Mouse (Mus musculus) lung, embryonic 16.5 days (tissue): ENCODE results near the gene Tprg. TPM values are rescaled to one million over a fixed set of nuclear protein-coding genes. Genes with fewer than 3 reads are reported as not detected.

ENCODE experiments used
- ATAC-seq: fragments of 200-750 bp; cut with Nextera tagmentation; 2 replicates; pipeline ENCODE4 v1.8.0; 2017; ENCODE audit warnings: low read depth, mild to moderate bottlenecking, moderate library complexity
- H3K27ac ChIP-seq: fragments of 300-500 bp; sonication (generic); 2 replicates; pipeline ENCODE4 v1.5.1; 2014; ENCODE audit warnings: mild to moderate bottlenecking, control low read depth, low read length
- H3K27me3 ChIP-seq: fragments of 300-500 bp; sonication (generic); 2 replicates; pipeline ENCODE4 v1.6.1; 2014; ENCODE audit warnings: low read depth, low read length, mixed read lengths; ENCODE audit not compliant: control insufficient read depth, insufficient read depth
- H3K36me3 ChIP-seq: fragments of 300-500 bp; sonication (generic); 2 replicates; pipeline ENCODE4 v1.6.1; 2014; ENCODE audit warnings: low read length; ENCODE audit not compliant: control insufficient read depth, insufficient read depth
- H3K4me1 ChIP-seq: fragments of 300-500 bp; sonication (generic); replicated peaks from 2 replicates; pipeline ENCODE4 v1.6.1; 2014; ENCODE audit warnings: low read length, mixed read lengths; ENCODE audit not compliant: control insufficient read depth, insufficient read depth
- H3K4me2 ChIP-seq: fragments of 300-500 bp; sonication (generic); 2 replicates; pipeline ENCODE4 v1.6.1; 2014; ENCODE audit warnings: low read depth, low read length, control low read depth
- H3K4me3 ChIP-seq: fragments of 300-500 bp; sonication (generic); 2 replicates; pipeline ENCODE4 v1.5.1; 2014; ENCODE audit warnings: mild to moderate bottlenecking, low read length, control low read depth
- H3K9ac ChIP-seq: fragments of 300-500 bp; sonication (generic); 2 replicates; pipeline ENCODE4 v1.6.1; 2014; ENCODE audit warnings: low read length, control low read depth
- H3K9me3 ChIP-seq: fragments of 300-500 bp; sonication (generic); 2 replicates; pipeline ENCODE4 v1.6.1; 2016; ENCODE audit warnings: low read length; ENCODE audit not compliant: control insufficient read depth
- WGBS: fragments of 180-500 bp; shearing (Covaris S2); extraction: QIAGEN DNeasy Blood & Tissue Kit; methylation state at CpG from one replicate; pipeline ENCODE4 v1.1.7; 2014; 5-methylcytosine and 5-hydroxymethylcytosine counted together
- polyA plus RNA-seq: library from polyadenylated mRNA; unstranded; fragments of >200 nt; fragmentation: Nextera tagmentation; extraction: Ambion mirVana; gene quantifications from 2 replicates; pipeline ENCODE4 v1.2.1, GENCODE M21; 2015

The Tprg gene
- polyA plus RNA-seq, 1 experiment from 2014 or later: 0.19 TPM

- Histone ChIP-seq H3K4me3 (no peak overlapping the region), H3K4me2 (no peak overlapping the region), H3K9me3 (no peaks in the 10 kb centered on the region), H3K4me1 (peaks cover 5% of the 10 kb centered on the region; the same call in 1 of the 2 replicates), H3K36me3 (no peaks in the 10 kb centered on the region), H3K27ac (no peak overlapping the region), H3K9ac (no peak overlapping the region), H3K27me3 (no peaks in the 10 kb centered on the region)
- no peak for ATAC-seq
- 44% methylated on average over 1 of the region's 1 CpGs for WGBS
Measured at GRCm38 (mm10) chr16:25413885-25414284, 127.3 kb downstream of the Tprg start.

- Histone ChIP-seq H3K36me3 (no peaks in the 10 kb centered on the region), H3K27me3 (no peaks in the 10 kb centered on the region), H3K4me3 (no peak overlapping the region), H3K27ac (no peak overlapping the region), H3K9me3 (no peaks in the 10 kb centered on the region), H3K4me2 (no peak overlapping the region), H3K4me1 (peaks cover 5% of the 10 kb centered on the region; the same call in 1 of the 2 replicates), H3K9ac (no peak overlapping the region)
- ATAC-seq: no peak
Measured at GRCm38 (mm10) chr16:25415186-25415585, 128.6 kb downstream of the Tprg start.

- peak overlapping the region; percentile 1; the same call in 1 of the 2 replicates for H3K9ac ChIP-seq
- WGBS: 19% methylated on average over 11 of the region's 11 CpGs
- peak overlapping the region; percentile 6 for H3K4me2 ChIP-seq
- H3K4me1 ChIP-seq: peaks cover 6% of the 10 kb centered on the region; the same call in 1 of the 2 replicates
- no peak overlapping the region for H3K4me3 ChIP-seq
- no peaks in the 10 kb centered on the region for H3K9me3 ChIP-seq
- H3K27me3 ChIP-seq: no peaks in the 10 kb centered on the region
- peak; percentile 90 for ATAC-seq
- H3K27ac ChIP-seq: peak overlapping the region; percentile 90
- H3K36me3 ChIP-seq: no peaks in the 10 kb centered on the region
Measured at GRCm38 (mm10) chr16:25417875-25418630, 131.4 kb downstream of the Tprg start.

GRCm38 (mm10) chr16:25422997-25423396 lies 136.4 kb downstream of the Tprg start:
- no peak overlapping the region for H3K4me2 ChIP-seq
- H3K27ac ChIP-seq: no peak overlapping the region
- H3K9me3 ChIP-seq: no peaks in the 10 kb centered on the region
- 52% methylated on average over 4 of the region's 4 CpGs for WGBS
- no peak for ATAC-seq
- H3K4me3 ChIP-seq: no peak overlapping the region
- H3K9ac ChIP-seq: no peak overlapping the region
- H3K36me3 ChIP-seq: no peaks in the 10 kb centered on the region
- H3K4me1 ChIP-seq: peaks cover 6% of the 10 kb centered on the region; the same call in 1 of the 2 replicates
- H3K27me3 ChIP-seq: no peaks in the 10 kb centered on the region

GRCm38 (mm10) chr16:25424001-25424400 lies 137.4 kb downstream of the Tprg start:
- no peak overlapping the region for H3K4me2 ChIP-seq
- H3K36me3 ChIP-seq: no peaks in the 10 kb centered on the region
- 59% methylated on average over 4 of the region's 4 CpGs for WGBS
- peaks cover 5% of the 10 kb centered on the region; the same call in 1 of the 2 replicates for H3K4me1 ChIP-seq
- no peak overlapping the region for H3K27ac ChIP-seq
- no peaks in the 10 kb centered on the region for H3K27me3 ChIP-seq
- no peak overlapping the region for H3K4me3 ChIP-seq
- no peak overlapping the region for H3K9ac ChIP-seq
- H3K9me3 ChIP-seq: no peaks in the 10 kb centered on the region
- ATAC-seq: no peak

- 65% methylated on average over 9 of the region's 9 CpGs for WGBS
- Histone ChIP-seq H3K4me1 (peaks cover 5% of the 10 kb centered on the region; the same call in 1 of the 2 replicates), H3K9me3 (no peaks in the 10 kb centered on the region), H3K27me3 (no peaks in the 10 kb centered on the region), H3K4me2 (no peak overlapping the region), H3K9ac (no peak overlapping the region), H3K4me3 (no peak overlapping the region), H3K27ac (no peak overlapping the region), H3K36me3 (no peaks in the 10 kb centered on the region)
- ATAC-seq: no peak
Measured at GRCm38 (mm10) chr16:25424915-25425314, 138.3 kb downstream of the Tprg start.

- Histone ChIP-seq H3K27ac (no peak overlapping the region), H3K27me3 (no peaks in the 10 kb centered on the region)
- WGBS: 67% methylated on average over 1 of the region's 1 CpGs
Measured at GRCm38 (mm10) chr16:25425376-25425775, 138.8 kb downstream of the Tprg start.

GRCm38 (mm10) chr16:25426261-25426660 lies 139.6 kb downstream of the Tprg start:
- WGBS: 21% methylated on average over 3 of the region's 3 CpGs
- Histone ChIP-seq H3K4me1 (peaks cover 5% of the 10 kb centered on the region; the same call in 1 of the 2 replicates), H3K27me3 (no peaks in the 10 kb centered on the region), H3K4me2 (no peak overlapping the region), H3K27ac (0 out of 2 replicates have a peak overlapping the region, but pooled peaks have one; percentile 34), H3K9me3 (no peaks in the 10 kb centered on the region), H3K9ac (no peak overlapping the region), H3K36me3 (no peaks in the 10 kb centered on the region), H3K4me3 (no peak overlapping the region)
- ATAC-seq: peak; percentile 74

More at GRCm38 (mm10) chr16:25425376-25425775, 138.8 kb downstream of the Tprg start:
- H3K9ac ChIP-seq: no peak overlapping the region
- no peaks in the 10 kb centered on the region for H3K9me3 ChIP-seq
- ATAC-seq: no peak
- no peak overlapping the region for H3K4me3 ChIP-seq
- H3K4me1 ChIP-seq: peaks cover 5% of the 10 kb centered on the region; the same call in 1 of the 2 replicates
- H3K36me3 ChIP-seq: no peaks in the 10 kb centered on the region
- no peak overlapping the region for H3K4me2 ChIP-seq

GRCm38 (mm10) chr16:25440039-25440438 lies 153.4 kb downstream of the Tprg start:
- Histone ChIP-seq H3K9ac (no peak overlapping the region), H3K36me3 (no peaks in the 10 kb centered on the region), H3K27me3 (no peaks in the 10 kb centered on the region), H3K9me3 (no peaks in the 10 kb centered on the region), H3K4me3 (no peak overlapping the region), H3K27ac (no peak overlapping the region), H3K4me1 (no peaks in the 10 kb centered on the region), H3K4me2 (no peak overlapping the region)
- 21% methylated on average over 2 of the region's 2 CpGs for WGBS
- ATAC-seq: no peak
